Mouse (Mus musculus): Measurements from ENCODE around the gene Gab2. TPM values are rescaled to one million over a fixed set of nuclear protein-coding genes. Genes with fewer than 3 reads are reported as not detected.
A peak's percentile ranks its signal among the peaks of the same experiment; 100 is the strongest.

The Gab2 gene
- polyA plus RNA-seq, 1 experiment from 2014 or later, result 7.6 TPM

GRCm38 (mm10) chr7:97345229-97345871, 264.0 kb downstream of the Gab2 start:
- H3K4me2 ChIP-seq (ENCODE audit: low read depth, low read length), result no peak overlapping the region
- H3K36me3 ChIP-seq (ENCODE audit: control insufficient read depth, insufficient read depth, low read length), result no peaks in the 10 kb centered on the region
- 60% methylated on average over 10 of the region's 10 CpGs for WGBS
- ATAC-seq (ENCODE audit: low read depth), result peak; percentile 60
- H3K9ac ChIP-seq (ENCODE audit: low read depth, low read length), result no peak overlapping the region
- H3K27me3 ChIP-seq (replicated peaks; ENCODE audit: control insufficient read depth, insufficient read depth, low read length), result no peaks in the 10 kb centered on the region
- no peaks in the 10 kb centered on the region for H3K9me3 ChIP-seq (ENCODE audit: control insufficient read depth, low read length)
- H3K27ac ChIP-seq (replicated peaks; ENCODE audit: low read depth, low read length), result no peak overlapping the region
- DNase-seq (ENCODE audit: low spot score), result peak; percentile 55
- no peak overlapping the region for H3K4me3 ChIP-seq (ENCODE audit: low read depth, low read length)
- peaks cover 9% of the 10 kb centered on the region for H3K4me1 ChIP-seq (ENCODE audit: control insufficient read depth, insufficient read depth, low read length)

GRCm38 (mm10) chr7:97346111-97346821, 264.9 kb downstream of the Gab2 start:
- Histone ChIP-seq H3K4me2 (ENCODE audit: low read depth, low read length) (no peak overlapping the region), H3K27ac (replicated peaks; ENCODE audit: low read depth, low read length) (no peak overlapping the region), H3K36me3 (ENCODE audit: control insufficient read depth, insufficient read depth, low read length) (no peaks in the 10 kb centered on the region), H3K9ac (ENCODE audit: low read depth, low read length) (no peak overlapping the region), H3K4me3 (ENCODE audit: low read depth, low read length) (no peak overlapping the region), H3K4me1 (ENCODE audit: control insufficient read depth, insufficient read depth, low read length) (peaks cover 9% of the 10 kb centered on the region), H3K9me3 (ENCODE audit: control insufficient read depth, low read length) (no peaks in the 10 kb centered on the region), H3K27me3 (replicated peaks; ENCODE audit: control insufficient read depth, insufficient read depth, low read length) (no peaks in the 10 kb centered on the region)
- 65% methylated on average over 9 of the region's 9 CpGs for WGBS
- DNase-seq (ENCODE audit: low spot score) (no peak), ATAC-seq (ENCODE audit: low read depth) (no peak)

- no peak overlapping the region for H3K27ac ChIP-seq (replicated peaks; ENCODE audit: low read depth, low read length)
- peaks cover 9% of the 10 kb centered on the region for H3K4me1 ChIP-seq (ENCODE audit: control insufficient read depth, insufficient read depth, low read length)
- WGBS, result 71% methylated on average over 4 of the region's 4 CpGs
- H3K4me2 ChIP-seq (ENCODE audit: low read depth, low read length), result no peak overlapping the region
- H3K4me3 ChIP-seq (ENCODE audit: low read depth, low read length), result no peak overlapping the region
- no peaks in the 10 kb centered on the region for H3K27me3 ChIP-seq (replicated peaks; ENCODE audit: control insufficient read depth, insufficient read depth, low read length)
- H3K9me3 ChIP-seq (ENCODE audit: control insufficient read depth, low read length), result no peaks in the 10 kb centered on the region
- DNase-seq (ENCODE audit: low spot score) (no peak), ATAC-seq (ENCODE audit: low read depth) (no peak)
- H3K9ac ChIP-seq (ENCODE audit: low read depth, low read length), result no peak overlapping the region
- H3K36me3 ChIP-seq (ENCODE audit: control insufficient read depth, insufficient read depth, low read length), result no peaks in the 10 kb centered on the region
These were observed 265.4 kb downstream of the Gab2 start for GRCm38 (mm10) chr7:97346822-97347166.

GRCm38 (mm10) chr7:97347464-97347863, 266.1 kb downstream of the Gab2 start:
- no peak for DNase-seq (ENCODE audit: low spot score)
- peaks cover 9% of the 10 kb centered on the region for H3K4me1 ChIP-seq (ENCODE audit: control insufficient read depth, insufficient read depth, low read length)
- over 99% methylated on average over 15 of the region's 15 CpGs for WGBS

GRCm38 (mm10) chr7:97348318-97348717, 266.9 kb downstream of the Gab2 start:
- Histone ChIP-seq H3K27me3 (replicated peaks; ENCODE audit: control insufficient read depth, insufficient read depth, low read length) (no peaks in the 10 kb centered on the region), H3K9me3 (ENCODE audit: control insufficient read depth, low read length) (no peaks in the 10 kb centered on the region), H3K4me3 (ENCODE audit: low read depth, low read length) (no peak overlapping the region), H3K36me3 (ENCODE audit: control insufficient read depth, insufficient read depth, low read length) (no peaks in the 10 kb centered on the region), H3K27ac (replicated peaks; ENCODE audit: low read depth, low read length) (no peak overlapping the region), H3K4me1 (ENCODE audit: control insufficient read depth, insufficient read depth, low read length) (peaks cover 9% of the 10 kb centered on the region), H3K4me2 (ENCODE audit: low read depth, low read length) (no peak overlapping the region), H3K9ac (ENCODE audit: low read depth, low read length) (no peak overlapping the region)
- WGBS, result 82% methylated on average over 3 of the region's 3 CpGs
- no peak for DNase-seq (ENCODE audit: low spot score)
- ATAC-seq (ENCODE audit: low read depth), result no peak

More at GRCm38 (mm10) chr7:97347464-97347863, 266.1 kb downstream of the Gab2 start:
- Histone ChIP-seq H3K27ac (replicated peaks; ENCODE audit: low read depth, low read length) (no peak overlapping the region), H3K4me3 (ENCODE audit: low read depth, low read length) (no peak overlapping the region), H3K9me3 (ENCODE audit: control insufficient read depth, low read length) (no peaks in the 10 kb centered on the region), H3K27me3 (replicated peaks; ENCODE audit: control insufficient read depth, insufficient read depth, low read length) (no peaks in the 10 kb centered on the region), H3K9ac (ENCODE audit: low read depth, low read length) (no peak overlapping the region), H3K36me3 (ENCODE audit: control insufficient read depth, insufficient read depth, low read length) (no peaks in the 10 kb centered on the region), H3K4me2 (ENCODE audit: low read depth, low read length) (no peak overlapping the region)
- no peak for ATAC-seq (ENCODE audit: low read depth)

- 69% methylated on average over 5 of the region's 5 CpGs for WGBS
- no peak overlapping the region for H3K4me3 ChIP-seq (ENCODE audit: low read depth, low read length)
- no peak overlapping the region for H3K27ac ChIP-seq (replicated peaks; ENCODE audit: low read depth, low read length)
- H3K9ac ChIP-seq (ENCODE audit: low read depth, low read length), result no peak overlapping the region
- H3K4me2 ChIP-seq (ENCODE audit: low read depth, low read length), result no peak overlapping the region
- H3K27me3 ChIP-seq (replicated peaks; ENCODE audit: control insufficient read depth, insufficient read depth, low read length), result no peaks in the 10 kb centered on the region
- no peak for DNase-seq (ENCODE audit: low spot score)
- ATAC-seq (ENCODE audit: low read depth), result no peak
- H3K4me1 ChIP-seq (ENCODE audit: control insufficient read depth, insufficient read depth, low read length), result peaks cover 9% of the 10 kb centered on the region
- H3K9me3 ChIP-seq (ENCODE audit: control insufficient read depth, low read length), result no peaks in the 10 kb centered on the region
- H3K36me3 ChIP-seq (ENCODE audit: control insufficient read depth, insufficient read depth, low read length), result no peaks in the 10 kb centered on the region
These were observed 267.4 kb downstream of the Gab2 start for GRCm38 (mm10) chr7:97348836-97349235.

- Histone ChIP-seq H3K36me3 (ENCODE audit: control insufficient read depth, insufficient read depth, low read length) (no peaks in the 10 kb centered on the region), H3K27ac (replicated peaks; ENCODE audit: low read depth, low read length) (no peak overlapping the region), H3K9me3 (ENCODE audit: control insufficient read depth, low read length) (no peaks in the 10 kb centered on the region), H3K4me2 (ENCODE audit: low read depth, low read length) (no peak overlapping the region), H3K4me1 (ENCODE audit: control insufficient read depth, insufficient read depth, low read length) (peaks cover 9% of the 10 kb centered on the region), H3K4me3 (ENCODE audit: low read depth, low read length) (no peak overlapping the region), H3K27me3 (replicated peaks; ENCODE audit: control insufficient read depth, insufficient read depth, low read length) (no peaks in the 10 kb centered on the region), H3K9ac (ENCODE audit: low read depth, low read length) (no peak overlapping the region)
- DNase-seq (ENCODE audit: low spot score) (no peak), ATAC-seq (ENCODE audit: low read depth) (no peak)
- 82% methylated on average over 6 of the region's 6 CpGs for WGBS
These were observed 268.1 kb downstream of the Gab2 start for GRCm38 (mm10) chr7:97349438-97349837.

GRCm38 (mm10) chr7:97350891-97351290, 269.5 kb downstream of the Gab2 start:
- Histone ChIP-seq H3K9me3 (ENCODE audit: control insufficient read depth, low read length) (no peaks in the 10 kb centered on the region), H3K9ac (ENCODE audit: low read depth, low read length) (no peak overlapping the region), H3K27me3 (replicated peaks; ENCODE audit: control insufficient read depth, insufficient read depth, low read length) (no peaks in the 10 kb centered on the region), H3K4me1 (ENCODE audit: control insufficient read depth, insufficient read depth, low read length) (peaks cover under 1% of the 10 kb centered on the region; the same call in 1 of the 2 replicates), H3K27ac (replicated peaks; ENCODE audit: low read depth, low read length) (no peak overlapping the region), H3K36me3 (ENCODE audit: control insufficient read depth, insufficient read depth, low read length) (no peaks in the 10 kb centered on the region), H3K4me2 (ENCODE audit: low read depth, low read length) (no peak overlapping the region), H3K4me3 (ENCODE audit: low read depth, low read length) (no peak overlapping the region)
- no peak for ATAC-seq (ENCODE audit: low read depth)
- WGBS, result 87% methylated on average over 5 of the region's 5 CpGs
- DNase-seq (ENCODE audit: low spot score), result no peak

Data from embryonic facial prominence, embryonic 14.5 days (tissue).